Mouse (Mus musculus): ENCODE results near the gene Lyg2. TPM values are rescaled to one million over a fixed set of nuclear protein-coding genes. Genes with fewer than 3 reads are reported as not detected.

The Lyg2 gene
- polyA plus RNA-seq (2012; rRNA removed): not detected in 2 replicates

GRCm38 (mm10) chr1:37916393-37916792 is at the start of gene Lyg2:
Gene Lyg2, minus strand, starts transcription at chr1:37916493.

GRCm38 (mm10) chr1:37957659-37958058 is 41.4 kb upstream of the Lyg2 start, which contains the start of gene Lyg1:
Gene Lyg1, minus strand, starts transcription at chr1:37957759.

GRCm38 (mm10) chr1:37890025-37890652 is 26.2 kb downstream of the Lyg2 start, which contains the start of the genes Mitd1 and Mrpl30:
Gene Mitd1, minus strand, starts transcription at chr1:37890411.
Gene Mrpl30, plus strand, starts transcription at chr1:37890477.

GRCm38 (mm10) chr1:37871704-37872103 is 44.6 kb downstream of the Lyg2 start, which contains the start of gene Lipt1:
Gene Lipt1, plus strand, starts transcription at chr1:37871738.

GRCm38 (mm10) chr1:37866286-37866685 is 50.0 kb downstream of the Lyg2 start, which contains the start of gene Tsga10:
Gene Tsga10, minus strand, starts transcription at chr1:37866429.

Other genes starting within 250 kb of the Lyg2 start
- 0.06 and 0.08 TPM in 2 replicates for gene 2010300C02Rik, start 196.4 kb downstream of the Lyg2 start, polyA plus RNA-seq (2012; rRNA removed)
- 0.94 and 1.1 TPM in 2 replicates for gene Tsga10, start 50.1 kb downstream of the Lyg2 start, polyA plus RNA-seq (2012; rRNA removed)
- 2.8 and 3.0 TPM in 2 replicates for gene Lipt1, start 44.8 kb downstream of the Lyg2 start, polyA plus RNA-seq (2012; rRNA removed)
- gene Mitd1, start 26.1 kb downstream of the Lyg2 start, polyA plus RNA-seq (2012; rRNA removed): 18.0 and 19.2 TPM in 2 replicates
- 87.1 and 90.2 TPM in 2 replicates for gene Mrpl30, start 26.0 kb downstream of the Lyg2 start, polyA plus RNA-seq (2012; rRNA removed)
- gene Lyg1, start 41.3 kb upstream of the Lyg2 start, polyA plus RNA-seq (2012; rRNA removed): not detected in 2 replicates
- 24.9 and 25.1 TPM in 2 replicates for gene Txndc9, start 81.4 kb upstream of the Lyg2 start, polyA plus RNA-seq (2012; rRNA removed)
- gene Eif5b, start 81.5 kb upstream of the Lyg2 start, polyA plus RNA-seq (2012; rRNA removed): 22.1 and 24.0 TPM in 2 replicates
- gene Rev1, start 213.3 kb upstream of the Lyg2 start, polyA plus RNA-seq (2012; rRNA removed): 13.5 and 16.2 TPM in 2 replicates